Mouse (Mus musculus) adipose tissue, adult 10 weeks (tissue): ENCODE results near the gene Hdhd5. TPM values are rescaled to one million over a fixed set of nuclear protein-coding genes. Genes with fewer than 3 reads are reported as not detected.

Experiments used
- polyA plus RNA-seq: library from polyadenylated mRNA; stranded (reverse); fragments of 350-450 nt; fragmentation: Illumina TruSeq; extraction: RNeasy Lipid Tissue Mini Kit (QIAGEN cat#74804); gene quantifications from one replicate; pipeline ENCODE4 v1.2.3, GENCODE M21; 2014; ENCODE audit warnings: low read depth, low replicate concordance

Hdhd5 gene
- polyA plus RNA-seq, result 20.7 TPM

DNA sequence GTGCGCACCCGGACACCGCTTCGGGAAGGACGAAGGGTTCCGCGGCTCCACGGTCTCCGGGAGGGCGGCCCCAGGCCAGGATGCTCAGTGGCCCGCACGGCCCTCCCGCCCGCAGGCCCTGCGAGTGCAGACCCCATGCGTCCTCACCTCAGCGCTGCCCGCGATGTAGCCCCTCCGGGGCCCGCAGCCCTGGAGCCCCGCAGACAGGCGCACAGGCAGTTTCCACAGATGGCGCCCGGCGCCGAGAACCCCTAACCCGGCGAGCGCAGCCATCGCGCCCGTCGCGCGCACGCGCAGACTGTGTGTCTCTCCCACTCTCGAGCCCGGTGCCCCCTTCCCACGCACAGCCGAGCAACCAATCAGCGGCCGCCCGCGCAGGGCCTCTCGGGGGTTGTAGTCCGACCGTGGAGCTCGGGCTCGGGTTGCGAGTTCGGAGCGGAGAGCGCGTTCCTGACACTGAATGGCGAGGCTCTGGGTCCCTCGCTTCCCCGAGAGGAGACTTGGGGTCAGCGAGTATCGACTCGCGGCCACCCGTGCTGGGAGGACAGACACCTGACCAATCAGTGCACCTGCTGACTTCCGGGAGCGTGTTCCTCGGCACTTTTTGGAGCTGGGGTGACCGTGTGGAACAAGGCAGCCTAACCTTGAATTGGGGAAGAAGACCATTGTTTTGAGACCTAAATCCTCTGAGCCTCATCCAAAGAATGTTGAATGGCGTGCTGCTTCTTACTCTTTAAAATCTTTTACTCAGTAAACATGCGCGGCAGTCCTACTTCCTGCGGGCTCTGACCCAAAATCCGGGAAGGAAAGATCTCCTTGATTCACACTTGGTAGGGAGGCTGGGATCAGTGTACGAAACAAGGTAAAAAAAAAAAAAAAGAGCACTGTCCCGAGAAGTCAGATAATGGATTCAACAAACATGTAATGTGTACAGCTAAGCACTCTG, at the start of gene Hdhd5:
TSS of gene Hdhd5 (minus strand) at position 300 of the 946 bp plus-strand sequence.

DNA sequence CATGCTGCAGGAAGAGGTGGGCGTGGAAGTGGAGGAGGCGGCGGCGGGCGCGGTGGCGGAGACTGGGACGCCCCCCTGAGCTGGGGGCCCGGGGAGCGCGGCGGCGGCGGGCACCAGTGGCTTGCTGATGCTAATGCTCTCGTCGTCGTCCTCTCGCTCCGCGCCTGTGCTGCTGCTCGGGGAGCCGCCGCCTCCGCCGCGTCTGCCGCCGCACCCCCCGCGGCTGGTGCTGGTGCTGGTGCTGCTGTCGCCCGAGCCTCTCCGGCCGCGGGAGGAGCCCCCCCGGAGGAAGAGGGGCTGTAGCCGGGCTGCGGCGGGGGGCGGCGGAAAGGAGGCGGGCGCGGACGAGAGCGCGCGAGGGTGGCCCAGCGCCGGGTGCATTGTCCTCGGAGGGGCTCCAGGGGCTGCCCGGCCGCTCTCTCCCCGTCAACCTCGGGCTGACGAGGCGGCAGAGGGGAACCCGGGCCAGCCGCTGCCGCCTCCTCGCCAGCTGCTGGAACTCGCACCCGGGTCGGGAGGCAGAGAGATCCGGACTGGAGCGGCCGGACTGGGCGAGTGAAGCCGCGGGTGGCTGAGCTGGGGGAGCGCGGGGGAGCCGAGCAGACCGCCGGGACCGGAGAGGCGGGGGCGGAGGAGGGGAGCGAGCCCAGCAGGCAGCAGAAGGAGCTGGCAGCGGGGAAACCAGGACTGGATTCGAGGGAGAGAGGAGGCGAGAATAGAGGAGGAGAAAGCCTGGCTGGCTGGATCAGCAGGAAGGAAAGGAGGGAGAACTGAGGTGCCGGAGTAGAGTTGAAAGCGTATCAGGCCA, 37.5 kb downstream of the Hdhd5 start, which contains the start of gene Tmem121b:
TSS of gene Tmem121b (minus strand) at position 434 of the 808 bp plus-strand sequence.

DNA sequence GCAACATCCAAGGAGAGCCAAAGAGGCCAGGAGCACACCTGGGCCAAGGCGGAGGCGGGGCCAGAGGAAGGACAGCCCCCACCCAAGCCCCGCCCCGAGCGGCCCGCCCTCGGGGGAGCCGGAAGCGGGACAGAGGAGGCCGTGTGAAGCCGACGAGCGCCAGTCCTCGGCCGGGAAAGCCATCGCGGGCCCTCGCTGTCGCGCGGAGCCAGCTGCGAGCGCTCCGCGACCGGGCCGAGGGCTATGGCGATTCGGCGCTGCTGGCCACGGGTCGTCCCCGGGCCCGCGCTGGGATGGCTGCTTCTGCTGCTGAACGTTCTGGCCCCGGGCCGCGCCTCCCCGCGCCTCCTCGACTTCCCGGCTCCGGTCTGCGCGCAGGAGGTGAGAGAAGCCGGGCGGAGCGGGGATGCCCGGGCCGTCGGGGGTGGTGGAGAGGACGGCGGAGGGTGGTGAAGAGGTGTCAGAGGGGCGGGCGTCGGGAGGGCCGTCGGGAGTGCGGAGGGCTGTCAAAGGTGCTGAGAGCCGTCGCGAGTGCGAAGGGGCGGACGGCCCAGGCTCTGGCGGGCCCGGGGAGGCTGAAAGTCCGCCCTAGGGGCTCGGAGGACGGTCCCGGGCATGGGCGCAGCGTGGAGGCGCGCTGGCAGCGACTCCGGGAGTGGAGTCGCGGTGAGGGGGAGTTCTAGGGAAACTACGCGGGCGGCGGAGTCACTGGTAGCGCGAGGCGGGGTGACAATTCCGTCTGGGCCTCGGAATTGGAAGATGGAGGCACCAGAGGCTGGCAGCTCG, 67.8 kb downstream of the Hdhd5 start, which contains the start of gene Il17ra:
TSS of gene Il17ra (plus strand) at position 162 of the 786 bp plus-strand sequence.

Other genes with a start within 250 kb of the Hdhd5 start
- not detected for gene D330020A13Rik, start 237.0 kb downstream of the Hdhd5 start, polyA plus RNA-seq
- gene B4galnt3, start 236.8 kb downstream of the Hdhd5 start, polyA plus RNA-seq, result 1.5 TPM
- gene Kdm5a, start 167.2 kb downstream of the Hdhd5 start, polyA plus RNA-seq, result 24.2 TPM
- gene Ccdc77, start 166.9 kb downstream of the Hdhd5 start, polyA plus RNA-seq, result 17.3 TPM
- 7.4 TPM for gene Il17ra, start 68.1 kb downstream of the Hdhd5 start, polyA plus RNA-seq
- gene Tmem121b, start 37.5 kb downstream of the Hdhd5 start, polyA plus RNA-seq, result not detected
- 3.4 TPM for gene Cecr2, start 135.1 kb upstream of the Hdhd5 start, polyA plus RNA-seq
- 0.72 TPM for gene Slc25a18, start 242.3 kb upstream of the Hdhd5 start, polyA plus RNA-seq